Mouse (Mus musculus) liver, embryonic 14.5 days (tissue): ENCODE results near the gene Mrpl35.

Experiments
- CTCF ChIP-seq: IDR thresholded peaks from 2 replicates; pipeline ENCODE4 v1.5.1; 2016; ENCODE audit warnings: antibody characterized with exemption, low read depth, control low read depth
- EP300 ChIP-seq: IDR thresholded peaks from 2 replicates; pipeline ENCODE4 v1.6.1; 2016; ENCODE audit warnings: antibody characterized with exemption, low read depth

DNA sequence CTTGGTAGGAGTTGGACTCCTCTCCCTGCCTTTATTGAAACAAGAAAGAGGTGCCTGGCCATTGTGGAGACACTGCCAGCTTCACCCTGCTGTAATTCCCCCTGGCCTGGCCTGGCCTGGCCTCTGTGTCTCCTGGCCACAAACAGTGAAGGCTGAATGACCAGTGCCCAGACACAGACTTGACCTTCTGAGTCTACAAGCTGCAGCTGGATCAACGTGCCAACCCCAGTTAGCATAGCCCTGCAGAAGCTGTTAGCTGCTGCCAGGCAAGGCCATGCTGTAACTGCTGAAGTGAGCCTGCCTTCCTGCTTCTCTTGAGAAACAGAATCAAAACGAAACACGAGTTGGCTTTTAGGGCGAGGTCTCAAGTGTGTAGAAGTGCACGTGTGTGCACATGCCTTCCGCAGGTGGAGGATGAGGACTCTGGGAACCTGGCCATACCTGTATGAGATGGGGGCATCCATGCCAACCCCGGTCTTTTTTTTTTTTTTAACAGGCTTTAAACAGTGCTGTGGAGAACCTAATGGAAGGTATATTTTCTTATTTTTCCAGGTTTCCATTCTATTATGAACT lies 54.0 kb downstream of the Mrpl35 start:
- TF ChIP-seq CTCF (no peak), EP300 (no peak)
